Mouse (Mus musculus): Measurements from ENCODE around the gene Srrm3.
A peak's percentile ranks its signal among the peaks of the same experiment; 100 is the strongest.

Srrm3 gene

GRCm38 (mm10) chr5:135806555-135807262 is at the start of gene Srrm3:
Gene Srrm3, plus strand, starts transcription at chr5:135806890.
- peak; percentile 91 to 96 for DNase-seq

- DNase-seq = no peak
Observed at GRCm38 (mm10) chr5:135761881-135762280, 44.8 kb upstream of the Srrm3 start.

- peak; percentile 53 to 82 for DNase-seq
Observed at GRCm38 (mm10) chr5:135763526-135763925, 43.2 kb upstream of the Srrm3 start.

DNA sequence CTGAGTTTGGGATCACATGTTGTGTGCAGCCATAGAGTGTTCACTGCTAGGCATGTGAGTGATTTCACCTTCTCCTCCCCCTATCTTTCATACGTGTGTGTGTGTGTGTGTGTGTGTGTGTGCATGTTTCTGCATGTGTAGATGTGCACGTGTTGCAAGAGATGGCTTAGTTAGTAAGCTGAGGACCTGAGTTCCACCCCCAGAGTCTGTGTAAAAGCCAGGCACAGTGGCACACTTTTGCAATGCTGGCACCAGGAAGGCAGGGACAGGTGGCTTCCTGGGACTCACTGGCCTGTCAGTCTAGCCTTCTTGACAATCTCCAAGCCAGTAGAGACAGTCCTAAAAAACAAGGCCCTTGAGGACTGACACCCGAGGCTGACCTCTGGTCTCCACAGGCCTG is 41.7 kb upstream of the Srrm3 start:
- no peak for DNase-seq

- no peak for DNase-seq
Observed at GRCm38 (mm10) chr5:135772519-135772918, 34.2 kb upstream of the Srrm3 start.

DNA sequence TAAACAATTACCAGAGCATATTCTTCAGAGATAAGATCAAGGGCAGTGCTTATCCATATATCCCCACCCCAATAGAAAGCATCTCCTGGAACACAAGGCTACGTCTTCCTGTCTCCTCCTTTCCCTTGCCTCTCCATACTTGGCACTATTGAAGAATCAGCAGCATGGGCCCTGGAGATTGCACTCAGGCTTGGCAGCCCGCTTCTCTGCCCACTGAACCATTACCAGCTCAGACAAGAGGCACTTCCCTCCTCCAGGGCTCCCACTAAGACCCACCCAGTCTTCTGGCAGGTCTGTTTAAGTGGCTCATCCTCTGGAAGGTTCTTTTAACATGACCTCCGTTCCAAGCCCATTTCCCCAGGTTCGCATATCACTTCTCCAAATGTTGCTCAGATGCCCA is 30.1 kb upstream of the Srrm3 start:
- DNase-seq = no peak

GRCm38 (mm10) chr5:135777796-135778470 is 28.8 kb upstream of the Srrm3 start, which contains the start of gene Styxl1:
Gene Styxl1, minus strand, starts transcription at chr5:135778385.
- DNase-seq = no peak

- DNase-seq = peak; percentile 99 to 100
Observed at GRCm38 (mm10) chr5:135778471-135779445, 27.9 kb upstream of the Srrm3 start, which contains the start of gene Mdh2. Gene Mdh2, plus strand, starts transcription at chr5:135778480.

DNA sequence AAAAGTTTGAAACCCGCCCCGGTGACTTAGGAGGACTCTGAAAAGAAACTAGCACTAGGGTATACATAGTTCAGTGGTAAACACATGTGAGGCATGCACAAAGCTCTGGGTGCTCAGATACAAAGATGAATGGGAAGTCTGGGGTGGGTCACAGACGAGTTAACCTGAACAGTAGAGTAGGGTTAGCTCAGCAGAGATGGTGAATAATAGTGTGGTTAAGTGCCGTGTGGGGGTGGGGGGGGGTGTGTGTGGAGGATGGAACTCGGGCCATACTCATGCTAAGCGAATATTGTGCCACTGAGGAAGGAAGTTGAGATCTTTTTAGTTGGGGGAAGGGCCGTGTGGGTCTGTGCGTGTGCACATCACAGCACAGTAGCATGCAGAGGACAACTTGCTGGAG is 26.4 kb upstream of the Srrm3 start:
- DNase-seq = no peak

- no peak for DNase-seq
Observed at GRCm38 (mm10) chr5:135782901-135783300, 23.8 kb upstream of the Srrm3 start.

- DNase-seq = peak; percentile 92 to 95
Observed at GRCm38 (mm10) chr5:135793996-135794858, 12.5 kb upstream of the Srrm3 start.

DNA sequence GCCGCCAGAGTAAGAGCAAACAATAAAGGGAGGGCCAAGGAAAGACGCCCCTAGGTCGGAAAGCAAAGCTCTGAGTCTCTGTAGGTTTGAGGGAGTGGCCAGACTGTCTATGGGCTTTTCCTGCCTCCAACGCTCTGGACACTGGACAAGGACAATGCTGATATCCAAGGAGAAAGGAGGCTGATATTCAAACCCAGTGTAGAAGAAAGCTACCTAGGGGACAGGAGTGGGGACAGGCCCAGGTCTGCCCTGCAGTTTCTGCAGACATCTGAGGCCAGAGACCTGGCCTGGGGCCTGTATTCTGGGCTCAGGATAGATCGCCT is 11.9 kb upstream of the Srrm3 start:
- no peak for DNase-seq

DNA sequence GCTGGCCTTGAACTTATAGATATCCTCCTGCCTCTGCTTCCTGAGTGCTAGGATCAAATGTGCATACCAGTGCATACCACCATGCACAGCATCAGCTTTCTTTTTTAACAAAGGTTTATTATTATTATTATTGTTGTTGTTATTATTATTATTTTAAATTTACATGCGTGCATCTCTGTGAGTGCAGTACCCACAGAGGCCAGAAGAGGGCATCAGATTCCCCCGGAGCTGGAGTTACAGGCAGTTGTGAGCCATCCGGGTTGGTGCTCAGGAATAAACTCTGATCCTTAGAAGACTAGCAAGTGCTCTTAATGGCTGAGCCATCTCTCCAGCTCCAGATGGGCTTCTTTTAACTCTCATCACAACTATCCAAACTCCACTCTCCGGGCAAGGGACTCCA is 6.9 kb upstream of the Srrm3 start:
- DNase-seq = peak in 1 of 2 experiments; percentile 56

DNA sequence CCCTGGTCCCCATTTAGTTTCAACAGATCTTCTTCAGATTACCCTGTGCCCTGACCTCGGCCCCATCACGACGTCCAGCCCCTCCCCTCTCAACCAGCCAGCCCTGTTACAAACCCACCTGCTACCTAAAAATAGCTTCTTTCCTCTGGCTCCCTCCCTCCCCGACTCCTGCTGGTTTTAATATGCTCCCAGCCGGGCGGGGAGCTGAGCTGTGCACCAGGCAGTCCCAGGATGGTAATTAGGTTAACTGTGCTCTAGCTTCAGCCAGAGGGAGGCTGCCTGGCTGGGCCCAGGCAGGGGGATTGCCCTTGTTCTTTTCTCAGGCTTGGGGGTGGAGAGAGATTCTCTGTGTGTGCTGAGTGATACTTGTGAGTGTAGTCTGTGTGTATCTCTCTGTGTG is 5.8 kb upstream of the Srrm3 start:
- peak in 1 of 2 experiments; percentile 43 for DNase-seq

GRCm38 (mm10) chr5:135802641-135803040 is 4.0 kb upstream of the Srrm3 start:
- DNase-seq = no peak

DNA sequence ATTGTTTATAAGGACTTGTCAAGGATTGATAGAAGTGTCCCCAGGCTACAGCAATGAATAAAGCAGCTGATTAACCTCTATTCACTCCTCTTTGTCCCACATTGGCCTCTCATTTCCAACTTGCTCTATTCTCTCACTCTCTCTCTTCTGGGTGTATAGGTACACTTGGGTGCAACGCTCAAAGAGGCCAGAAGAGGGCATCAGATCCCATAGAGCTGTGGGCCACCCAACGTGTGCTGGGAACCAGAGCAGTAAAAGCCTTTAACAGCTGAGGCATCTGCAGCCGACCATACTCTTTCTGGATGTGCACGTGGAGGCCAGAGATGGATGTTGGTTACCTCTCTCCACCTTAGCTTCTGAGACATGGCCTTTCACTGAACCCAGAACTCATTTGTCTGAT is 3.6 kb upstream of the Srrm3 start:
- DNase-seq = no peak

- DNase-seq = no peak
Observed at GRCm38 (mm10) chr5:135803676-135804075, 3.0 kb upstream of the Srrm3 start.

- no peak for DNase-seq
Observed at GRCm38 (mm10) chr5:135804735-135805134, 2.0 kb upstream of the Srrm3 start.

DNA sequence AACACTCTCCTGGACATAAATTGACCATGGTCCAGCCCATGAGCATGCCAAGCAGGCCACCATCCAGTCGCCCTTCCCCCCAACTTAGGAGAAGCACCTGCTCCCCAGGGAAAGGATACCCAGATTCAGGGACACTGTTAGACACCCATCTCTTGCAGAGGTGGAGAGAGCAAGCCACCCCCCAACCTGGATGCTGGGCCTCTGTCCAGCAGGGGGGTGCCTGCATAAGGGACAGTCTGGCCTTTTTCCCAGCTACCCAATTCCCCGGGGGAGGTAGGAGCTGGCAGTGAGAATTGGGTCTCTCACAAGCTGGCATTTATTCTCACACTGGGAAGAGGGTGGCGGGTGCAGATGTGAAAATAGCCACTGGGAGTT is 560 bp downstream of the Srrm3 start:
- peak; percentile 46 to 63 for DNase-seq

DNA sequence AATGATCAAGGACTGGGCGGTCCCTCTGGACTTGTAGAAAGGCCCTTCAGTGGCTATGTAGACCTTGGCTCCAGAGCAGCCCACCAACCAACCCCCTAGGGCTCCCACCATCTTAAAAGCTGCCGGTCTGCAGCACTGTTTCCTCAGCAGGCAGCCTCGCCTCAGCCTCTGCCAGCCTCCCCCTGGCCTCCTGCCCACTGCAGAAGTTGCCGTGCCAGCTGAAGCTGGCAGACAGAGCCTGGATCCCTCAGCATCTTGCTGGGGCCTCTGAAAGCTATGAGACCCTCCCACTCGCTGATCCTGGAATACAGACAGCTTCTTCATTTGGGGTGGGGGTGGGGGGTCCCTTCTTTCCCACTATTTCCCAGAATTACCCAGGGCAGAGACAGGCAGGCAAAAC is 6.3 kb downstream of the Srrm3 start:
- DNase-seq = peak; percentile 85 to 90

- DNase-seq = peak; percentile 85
Observed at GRCm38 (mm10) chr5:135818491-135818890, 11.8 kb downstream of the Srrm3 start.

- DNase-seq = no peak
Observed at GRCm38 (mm10) chr5:135822316-135822944, 15.7 kb downstream of the Srrm3 start.

All from cerebellum, adult 18-20 months (tissue).